Mouse (Mus musculus): ENCODE measurements around the gene Gm40193. TPM values are rescaled to one million over a fixed set of nuclear protein-coding genes. Genes with fewer than 3 reads are reported as not detected.

The Gm40193 gene
- not detected in 2 replicates for polyA plus RNA-seq (2012; rRNA removed)

GRCm38 (mm10) chr11:70532839-70533238, at the start of gene Gm40193:
TSS of gene Gm40193 (minus strand) at chr11:70532939.

GRCm38 (mm10) chr11:70562287-70562994, 29.7 kb upstream of the Gm40193 start, which contains the start of gene Mink1:
TSS of gene Mink1 (plus strand) at chr11:70562881.

GRCm38 (mm10) chr11:70539877-70540587, 7.3 kb upstream of the Gm40193 start, which contains the start of gene Pld2:
TSS of gene Pld2 (plus strand) at chr11:70540064.

DNA sequence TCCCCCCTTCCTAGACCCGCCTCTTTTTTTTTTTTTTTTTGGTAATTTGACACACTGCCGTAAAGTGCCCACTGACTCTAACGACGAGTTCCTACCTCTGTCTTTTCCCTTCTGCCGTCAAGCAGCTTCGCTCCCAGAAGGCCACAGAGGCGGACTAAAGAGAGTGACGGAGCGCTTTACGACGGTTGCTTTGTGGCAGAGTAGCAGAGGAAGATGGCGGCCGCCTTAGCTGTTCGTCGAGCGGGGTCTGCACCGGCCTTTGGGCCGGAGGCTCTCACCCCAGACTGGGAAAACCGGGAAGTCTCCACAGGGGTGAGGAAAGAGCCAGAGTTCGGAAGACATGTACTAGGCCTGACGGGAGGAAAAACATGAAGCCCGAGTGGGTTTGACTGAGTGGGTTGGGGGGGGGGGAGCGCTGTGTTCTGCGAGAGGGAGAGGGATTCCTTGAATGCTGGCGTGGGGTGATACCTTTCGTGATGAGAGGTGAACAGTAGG, 7.5 kb downstream of the Gm40193 start, which contains the start of gene Psmb6:
Psmb6 (plus strand) TSS at position 184 of the 495 bp plus-strand sequence.

GRCm38 (mm10) chr11:70518923-70519322, 13.8 kb downstream of the Gm40193 start, which contains the start of gene Gltpd2:
TSS of gene Gltpd2 (plus strand) at chr11:70519196.

GRCm38 (mm10) chr11:70514288-70514687, 18.5 kb downstream of the Gm40193 start, which contains the start of gene Vmo1:
TSS of gene Vmo1 (minus strand) at chr11:70514616.

DNA sequence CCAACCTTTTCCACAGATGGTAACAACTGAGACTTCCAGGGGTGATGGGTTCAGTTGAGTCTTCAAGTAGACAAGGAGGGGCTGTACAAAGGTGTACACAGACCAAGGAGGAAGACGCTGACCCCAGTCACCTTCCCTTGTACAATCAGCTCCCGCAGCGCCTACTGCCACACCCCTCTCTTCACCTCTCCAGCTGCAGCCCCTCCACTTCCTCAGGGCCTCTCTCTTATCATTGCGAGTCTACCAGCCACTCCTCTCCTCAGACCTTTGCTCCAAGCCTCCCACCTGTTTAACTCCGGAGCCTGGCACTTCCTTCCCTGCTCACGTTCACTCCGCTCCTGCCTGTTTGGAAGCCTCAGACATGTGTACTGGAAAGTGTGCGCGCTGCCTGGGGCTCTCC, 27.8 kb downstream of the Gm40193 start, which contains the start of gene Tm4sf5:
Tm4sf5 (plus strand) TSS at position 275 of the 400 bp plus-strand sequence.

Other genes with a start within 250 kb of the Gm40193 start
- gene Alox12e, start 210.3 kb downstream of the Gm40193 start, polyA plus RNA-seq (2012; rRNA removed) = 15.1 and 21.8 TPM in 2 replicates
- gene Alox15, start 180.9 kb downstream of the Gm40193 start, polyA plus RNA-seq (2012; rRNA removed) = 24.3 and 28.5 TPM in 2 replicates
- gene Pelp1, start 122.9 kb downstream of the Gm40193 start, polyA plus RNA-seq (2012; rRNA removed) = 32.7 and 36.4 TPM in 2 replicates
- 35.9 and 49.5 TPM in 2 replicates for gene Arrb2, start 100.3 kb downstream of the Gm40193 start, polyA plus RNA-seq (2012; rRNA removed)
- 21.2 and 24.3 TPM in 2 replicates for gene Med11, start 81.0 kb downstream of the Gm40193 start, polyA plus RNA-seq (2012; rRNA removed)
- 8.7 and 9.5 TPM in 2 replicates for gene Zmynd15, start 73.5 kb downstream of the Gm40193 start, polyA plus RNA-seq (2012; rRNA removed)
- gene Cxcl16, start 73.0 kb downstream of the Gm40193 start, polyA plus RNA-seq (2012; rRNA removed) = 37.7 and 41.1 TPM in 2 replicates
- gene Tm4sf5, start 27.7 kb downstream of the Gm40193 start, polyA plus RNA-seq (2012; rRNA removed) = 2.7 and 3.7 TPM in 2 replicates
- 0.50 TPM in 1 of 2 replicates, not detected in the other for gene Vmo1, start 18.3 kb downstream of the Gm40193 start, polyA plus RNA-seq (2012; rRNA removed)
- gene Gltpd2, start 13.7 kb downstream of the Gm40193 start, polyA plus RNA-seq (2012; rRNA removed) = 0.94 and 1.0 TPM in 2 replicates
- 320 and 440 TPM in 2 replicates for gene Psmb6, start 7.6 kb downstream of the Gm40193 start, polyA plus RNA-seq (2012; rRNA removed)
- 31.2 and 31.9 TPM in 2 replicates for gene Pld2, start 7.1 kb upstream of the Gm40193 start, polyA plus RNA-seq (2012; rRNA removed)
- 111 and 120 TPM in 2 replicates for gene Mink1, start 29.9 kb upstream of the Gm40193 start, polyA plus RNA-seq (2012; rRNA removed)
- not detected in 2 replicates for gene 4930544D05Rik, start 82.9 kb upstream of the Gm40193 start, polyA plus RNA-seq (2012; rRNA removed)
- gene Chrne, start 86.3 kb upstream of the Gm40193 start, polyA plus RNA-seq (2012; rRNA removed) = 0.35 TPM in 1 of 2 replicates, not detected in the other
- not detected in 2 replicates for gene Gp1ba, start 106.2 kb upstream of the Gm40193 start, polyA plus RNA-seq (2012; rRNA removed)
- 94.5 and 104 TPM in 2 replicates for gene Rnf167, start 114.3 kb upstream of the Gm40193 start, polyA plus RNA-seq (2012; rRNA removed)
- 138 and 164 TPM in 2 replicates for gene Slc25a11, start 114.5 kb upstream of the Gm40193 start, polyA plus RNA-seq (2012; rRNA removed)
- gene Pfn1, start 121.7 kb upstream of the Gm40193 start, polyA plus RNA-seq (2012; rRNA removed) = 2,318 and 3,020 TPM in 2 replicates
- gene Eno3, start 124.3 kb upstream of the Gm40193 start, polyA plus RNA-seq (2012; rRNA removed) = 11.0 and 11.7 TPM in 2 replicates
- 38.2 and 49.8 TPM in 2 replicates for gene Spag7, start 136.5 kb upstream of the Gm40193 start, polyA plus RNA-seq (2012; rRNA removed)
- 25.3 and 32.7 TPM in 2 replicates for gene Camta2, start 155.2 kb upstream of the Gm40193 start, polyA plus RNA-seq (2012; rRNA removed)
- 2.7 and 3.5 TPM in 2 replicates for gene Inca1, start 167.2 kb upstream of the Gm40193 start, polyA plus RNA-seq (2012; rRNA removed)
- gene Kif1c, start 167.6 kb upstream of the Gm40193 start, polyA plus RNA-seq (2012; rRNA removed) = 51.4 and 54.9 TPM in 2 replicates
- 1.9 and 2.1 TPM in 2 replicates for gene Zfp3, start 231.3 kb upstream of the Gm40193 start, polyA plus RNA-seq (2012; rRNA removed)